Mouse (Mus musculus): ENCODE results near the gene Basp1. TPM values are rescaled to one million over a fixed set of nuclear protein-coding genes. Genes with fewer than 3 reads are reported as not detected.

Gene Basp1
- polyA plus RNA-seq, 1 experiment from 2014 or later = 256 TPM

DNA sequence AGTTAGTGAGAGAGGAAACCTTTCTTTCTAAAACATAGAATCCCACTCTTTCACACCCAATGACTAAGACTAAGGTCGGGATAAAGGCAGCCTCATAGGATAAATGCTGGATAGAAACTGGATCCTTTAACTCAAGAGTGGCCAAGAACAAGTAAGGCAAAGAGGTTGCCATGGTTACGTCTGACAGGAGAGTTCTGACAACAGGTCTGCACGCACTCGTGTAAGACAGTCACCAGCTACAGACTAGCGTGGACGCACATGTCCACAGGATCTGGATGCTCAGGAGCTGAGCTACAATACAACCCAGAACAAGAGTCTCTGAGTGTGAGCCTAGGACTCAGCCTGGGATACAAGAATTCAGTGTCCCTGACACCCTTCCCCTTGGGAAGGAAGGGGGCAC, 26.0 kb downstream of the Basp1 start:
- Histone ChIP-seq H3K4me1 (peaks cover 17% of the 10 kb centered on the region; the same call in 1 of the 2 replicates), H3K9ac (replicated peaks) (no peak overlapping the region), H3K4me3 (no peak overlapping the region), H3K27ac (replicated peaks) (no peak overlapping the region), H3K9me3 (no peaks in the 10 kb centered on the region), H3K4me2 (replicated peaks) (no peak overlapping the region), H3K36me3 (peaks cover 57% of the 10 kb centered on the region), H3K27me3 (no peaks in the 10 kb centered on the region)
- 74% methylated on average over 6 of the region's 6 CpGs for WGBS
- ATAC-seq (ENCODE audit: low FRiP score, low read depth) = 0 out of 2 replicates have a peak, but pooled peaks have one; percentile 17

DNA sequence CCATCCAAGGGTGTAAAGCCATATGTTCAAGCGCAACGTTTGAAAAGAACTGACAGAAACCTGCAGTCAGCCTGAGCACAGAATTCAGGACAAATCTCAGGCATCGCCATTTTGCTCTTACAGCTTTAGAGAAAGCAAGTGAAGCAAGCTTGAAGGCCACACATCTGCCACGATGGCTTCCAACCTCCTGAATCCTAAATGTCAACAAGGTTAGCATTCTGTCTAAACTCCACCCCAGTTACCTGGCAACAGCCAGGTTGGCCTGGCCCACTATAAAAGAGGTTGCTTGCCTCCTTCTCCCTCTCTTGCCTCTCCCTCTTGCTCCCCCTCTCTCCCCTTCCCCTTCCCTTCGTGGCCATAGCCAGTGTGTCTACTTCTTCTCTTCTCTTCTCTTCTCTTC, 33.5 kb downstream of the Basp1 start:
- Histone ChIP-seq H3K9ac (replicated peaks) (no peak overlapping the region), H3K4me2 (replicated peaks) (no peak overlapping the region), H3K9me3 (no peaks in the 10 kb centered on the region), H3K36me3 (peaks cover 29% of the 10 kb centered on the region), H3K27ac (replicated peaks) (no peak overlapping the region), H3K27me3 (no peaks in the 10 kb centered on the region), H3K4me3 (no peak overlapping the region), H3K4me1 (peaks cover 42% of the 10 kb centered on the region)
- 85% methylated on average over 5 of the region's 5 CpGs for WGBS
- ATAC-seq (ENCODE audit: low FRiP score, low read depth) = no peak

DNA sequence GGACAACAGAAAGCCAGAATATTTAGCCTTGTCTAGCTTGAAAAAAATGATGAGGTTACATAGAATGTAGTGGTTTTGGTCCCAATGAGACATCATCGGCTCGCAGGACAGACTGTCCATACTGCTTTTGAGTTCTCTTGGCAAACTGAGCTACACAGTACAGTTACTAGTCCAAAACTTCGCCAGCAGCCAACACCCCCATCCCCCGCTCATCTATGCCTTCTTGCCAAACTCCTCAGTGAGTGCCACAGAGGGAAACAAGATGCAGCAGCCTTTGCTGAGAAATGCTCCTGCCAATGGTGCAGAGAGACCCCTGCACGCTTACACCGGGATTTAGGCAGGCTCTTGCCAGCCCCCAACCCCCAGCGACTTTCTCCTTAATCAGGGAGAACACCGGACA, 34.9 kb downstream of the Basp1 start:
- peaks cover 41% of the 10 kb centered on the region for H3K4me1 ChIP-seq
- 90% methylated on average over 8 of the region's 8 CpGs for WGBS

DNA sequence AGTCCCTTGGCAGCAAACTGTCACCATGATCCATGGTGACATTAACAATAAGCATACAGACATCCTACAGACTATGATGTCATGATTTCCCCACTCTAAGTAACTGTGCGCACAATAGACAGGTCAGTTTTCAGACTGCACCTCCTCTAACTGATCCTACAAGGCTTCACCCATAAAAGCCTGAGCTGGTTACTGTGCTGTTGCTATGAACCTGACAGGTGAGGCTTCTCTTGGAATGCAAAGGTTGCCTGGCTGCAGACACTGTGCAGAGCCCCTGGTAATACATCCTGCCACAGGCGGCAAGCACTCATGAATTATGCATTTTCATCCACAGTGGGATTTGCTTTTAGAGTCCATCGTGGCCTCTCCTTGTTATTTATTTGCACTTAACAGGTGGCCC, 36.6 kb downstream of the Basp1 start:
- H3K36me3 ChIP-seq = peaks cover 12% of the 10 kb centered on the region; the same call in 1 of the 2 replicates
- no peak overlapping the region for H3K4me2 ChIP-seq (replicated peaks)
- peaks cover 55% of the 10 kb centered on the region for H3K4me1 ChIP-seq
- H3K9ac ChIP-seq (replicated peaks) = no peak overlapping the region
- peak overlapping the region; percentile 20; the same call in 1 of the 2 replicates for H3K27ac ChIP-seq (replicated peaks)
- H3K27me3 ChIP-seq = no peaks in the 10 kb centered on the region
- peak; percentile 34 for ATAC-seq (ENCODE audit: low FRiP score, low read depth)
- H3K4me3 ChIP-seq = no peak overlapping the region
- 42% methylated on average over 3 of the region's 3 CpGs for WGBS
- no peaks in the 10 kb centered on the region for H3K9me3 ChIP-seq

More for the DNA sequence above, 34.9 kb downstream of the Basp1 start:
- Histone ChIP-seq H3K9ac (replicated peaks) (no peak overlapping the region), H3K9me3 (no peaks in the 10 kb centered on the region), H3K4me3 (no peak overlapping the region), H3K27ac (replicated peaks) (no peak overlapping the region), H3K4me2 (replicated peaks) (no peak overlapping the region), H3K36me3 (peaks cover 25% of the 10 kb centered on the region), H3K27me3 (no peaks in the 10 kb centered on the region)
- ATAC-seq (ENCODE audit: low FRiP score, low read depth) = no peak

DNA sequence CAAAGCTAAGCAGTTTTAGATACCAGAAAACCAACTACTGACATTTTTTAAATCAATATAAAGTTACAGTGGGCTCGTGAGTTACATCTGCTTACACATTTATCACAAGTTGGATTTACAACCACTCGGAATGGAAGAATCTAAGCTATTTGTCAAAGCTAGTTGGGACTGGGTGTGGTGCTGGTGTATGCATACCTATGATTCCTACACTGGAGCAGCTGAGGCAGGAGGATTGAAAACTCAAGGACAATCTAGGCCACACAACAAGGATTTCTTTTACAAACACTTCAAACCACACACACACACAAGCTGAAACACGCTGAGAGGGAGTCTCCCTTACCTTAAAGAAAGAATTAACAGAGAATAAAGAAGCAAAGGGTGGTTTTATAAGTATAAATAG, 40.1 kb downstream of the Basp1 start:
- Histone ChIP-seq H3K4me3 (no peak overlapping the region), H3K9me3 (no peaks in the 10 kb centered on the region), H3K36me3 (0 out of 2 replicates have a peak, but pooled peaks cover 7% of the 10 kb centered on the region), H3K27ac (replicated peaks) (no peak overlapping the region), H3K4me2 (replicated peaks) (no peak overlapping the region), H3K9ac (replicated peaks) (no peak overlapping the region), H3K27me3 (no peaks in the 10 kb centered on the region), H3K4me1 (peaks cover 54% of the 10 kb centered on the region)
- no peak for ATAC-seq (ENCODE audit: low FRiP score, low read depth)
- WGBS = 82% methylated on average over 3 of the region's 3 CpGs

DNA sequence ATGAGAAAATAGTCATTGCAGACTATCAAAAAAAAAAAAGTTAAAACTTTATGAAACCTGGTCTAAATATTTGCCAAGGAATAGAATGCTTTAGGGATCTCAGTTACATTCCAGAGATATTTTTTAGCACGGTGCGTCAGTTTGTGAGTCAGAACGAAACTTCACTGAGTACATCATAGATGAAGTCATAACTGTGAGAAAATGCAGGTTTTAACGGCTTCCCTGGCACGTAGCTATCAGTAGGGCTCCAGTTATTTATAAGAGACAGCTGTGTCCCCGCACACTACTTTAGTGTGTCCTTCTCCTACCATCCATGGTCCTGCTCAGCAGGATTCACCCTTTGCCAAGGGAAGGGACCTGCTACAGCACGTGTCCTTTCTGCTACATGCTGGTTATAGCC, 44.0 kb downstream of the Basp1 start:
- WGBS = 79% methylated on average over 7 of the region's 7 CpGs
- H3K4me1 ChIP-seq = peaks cover 71% of the 10 kb centered on the region
- no peak overlapping the region for H3K9ac ChIP-seq (replicated peaks)
- H3K4me2 ChIP-seq (replicated peaks) = no peak overlapping the region
- H3K27ac ChIP-seq (replicated peaks) = no peak overlapping the region
- no peaks in the 10 kb centered on the region for H3K27me3 ChIP-seq
- no peaks in the 10 kb centered on the region for H3K9me3 ChIP-seq
- ATAC-seq (ENCODE audit: low FRiP score, low read depth) = no peak
- H3K36me3 ChIP-seq = peaks cover 5% of the 10 kb centered on the region; the same call in 1 of the 2 replicates
- H3K4me3 ChIP-seq = no peak overlapping the region

DNA sequence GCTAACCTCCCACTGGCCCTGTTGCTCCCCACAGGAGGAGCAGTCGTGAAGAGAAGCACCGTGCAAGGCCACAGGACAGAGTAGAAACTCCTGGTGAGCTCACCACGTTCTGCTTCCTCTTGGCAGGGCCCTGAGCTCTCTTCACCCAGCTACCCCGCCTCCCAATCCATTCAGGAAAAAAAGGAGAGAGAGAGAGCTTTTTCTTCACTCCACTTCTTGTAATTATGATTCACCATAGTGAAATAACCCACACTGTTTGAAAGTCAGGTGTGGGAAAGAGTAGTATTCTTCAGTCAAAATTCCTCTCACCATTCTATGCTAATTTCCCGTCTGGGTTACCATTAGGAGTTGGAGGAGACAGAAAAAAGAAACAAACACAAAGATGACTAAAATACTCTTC, 48.1 kb downstream of the Basp1 start:
- H3K36me3 ChIP-seq = peaks cover 18% of the 10 kb centered on the region
- H3K27ac ChIP-seq (replicated peaks) = peak overlapping the region; percentile 81; the same call in 1 of the 2 replicates
- H3K4me3 ChIP-seq = no peak overlapping the region
- H3K4me1 ChIP-seq = peaks cover 62% of the 10 kb centered on the region
- H3K4me2 ChIP-seq (replicated peaks) = peak overlapping the region; percentile 54
- 13% methylated on average over 5 of the region's 5 CpGs for WGBS
- 0 out of 2 replicates have a peak overlapping the region, but pooled peaks have one; percentile 72 for H3K9ac ChIP-seq (replicated peaks)
- no peaks in the 10 kb centered on the region for H3K9me3 ChIP-seq
- no peaks in the 10 kb centered on the region for H3K27me3 ChIP-seq
- no peak for ATAC-seq (ENCODE audit: low FRiP score, low read depth)

DNA sequence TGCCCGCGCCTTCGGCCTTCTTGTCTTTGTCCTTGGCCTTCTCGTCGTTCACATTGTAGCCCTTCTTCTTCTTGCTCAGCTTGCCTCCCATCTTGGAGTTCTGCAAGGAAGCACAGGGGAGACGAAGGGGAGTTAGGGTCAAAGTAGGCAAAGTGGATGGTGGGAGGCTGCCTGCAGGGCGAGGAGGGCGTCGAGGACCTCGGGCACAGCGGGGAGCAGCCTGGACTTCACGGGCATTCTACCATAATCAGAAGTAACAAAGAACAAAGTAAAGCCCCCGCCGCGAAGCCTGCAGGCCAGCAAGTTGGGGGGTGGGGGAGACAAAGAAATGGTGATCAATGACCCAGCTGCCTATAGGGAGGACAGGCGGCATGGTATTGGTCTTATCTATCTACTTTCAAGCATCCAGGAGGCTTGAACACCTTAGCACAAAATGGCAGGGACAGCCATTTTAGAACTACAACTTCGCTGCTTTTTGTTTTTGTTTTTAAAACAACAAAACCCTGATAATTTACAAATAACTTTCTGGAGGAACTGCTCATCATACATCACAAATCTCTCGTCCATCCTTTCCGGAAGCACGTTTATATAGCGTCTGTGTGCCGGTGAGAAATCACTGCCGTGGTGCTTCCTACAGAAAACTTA, 48.6 kb downstream of the Basp1 start:
- no peaks in the 10 kb centered on the region for H3K9me3 ChIP-seq
- peak overlapping the region; percentile 81 for H3K27ac ChIP-seq (replicated peaks)
- no peaks in the 10 kb centered on the region for H3K27me3 ChIP-seq
- H3K36me3 ChIP-seq = peaks cover 18% of the 10 kb centered on the region
- ATAC-seq (ENCODE audit: low FRiP score, low read depth) = peak; percentile 13
- 10% methylated on average over 23 of the region's 23 CpGs for WGBS
- peak overlapping the region; percentile 72 for H3K9ac ChIP-seq (replicated peaks)
- peaks cover 64% of the 10 kb centered on the region for H3K4me1 ChIP-seq
- peak overlapping the region; percentile 29 for H3K4me3 ChIP-seq
- peak overlapping the region; percentile 54 for H3K4me2 ChIP-seq (replicated peaks)

DNA sequence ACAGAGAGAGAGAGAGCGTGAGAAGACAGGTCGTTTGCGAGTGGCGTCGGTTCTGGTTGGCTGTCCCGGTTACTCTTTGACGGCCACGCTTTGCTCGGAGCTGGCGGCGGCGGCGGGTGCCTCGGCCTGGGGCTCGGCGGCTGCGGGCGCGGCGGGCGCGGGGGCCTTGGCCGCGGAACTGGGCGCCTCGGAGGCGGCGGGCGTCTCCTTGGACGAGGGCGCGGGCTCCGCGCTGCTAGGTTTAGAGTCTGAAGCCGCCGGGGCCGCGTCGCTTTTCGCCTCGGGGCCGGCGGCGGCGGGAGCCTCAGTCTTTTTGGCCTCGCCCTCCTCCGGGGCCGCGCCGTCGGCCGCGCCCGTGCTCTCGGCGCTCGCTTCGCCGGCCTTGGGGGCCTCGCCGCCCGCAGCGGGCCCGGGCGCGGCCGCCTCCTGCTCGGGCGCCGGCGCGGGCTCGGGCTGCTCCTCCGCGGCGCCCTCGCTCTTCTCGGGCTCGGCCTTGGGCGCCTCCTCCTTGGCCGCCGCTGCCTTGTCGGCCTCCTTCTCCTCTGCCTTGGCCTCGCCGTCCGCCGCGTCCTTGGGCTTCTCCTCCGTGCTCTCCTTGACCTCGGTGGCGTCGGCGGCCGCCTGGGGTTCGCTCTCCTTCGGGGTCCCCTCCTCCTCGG, 49.3 kb downstream of the Basp1 start:
- Histone ChIP-seq H3K9me3 (no peaks in the 10 kb centered on the region), H3K27ac (replicated peaks) (peak overlapping the region; percentile 81), H3K4me2 (replicated peaks) (peak overlapping the region; percentile 54), H3K36me3 (peaks cover 18% of the 10 kb centered on the region), H3K4me1 (peaks cover 62% of the 10 kb centered on the region), H3K4me3 (peak overlapping the region; percentile 29), H3K27me3 (no peaks in the 10 kb centered on the region), H3K9ac (replicated peaks) (peak overlapping the region; percentile 72)
- ATAC-seq (ENCODE audit: low FRiP score, low read depth) = peak; percentile 48
- 8% methylated on average over 73 of the region's 97 CpGs for WGBS

DNA sequence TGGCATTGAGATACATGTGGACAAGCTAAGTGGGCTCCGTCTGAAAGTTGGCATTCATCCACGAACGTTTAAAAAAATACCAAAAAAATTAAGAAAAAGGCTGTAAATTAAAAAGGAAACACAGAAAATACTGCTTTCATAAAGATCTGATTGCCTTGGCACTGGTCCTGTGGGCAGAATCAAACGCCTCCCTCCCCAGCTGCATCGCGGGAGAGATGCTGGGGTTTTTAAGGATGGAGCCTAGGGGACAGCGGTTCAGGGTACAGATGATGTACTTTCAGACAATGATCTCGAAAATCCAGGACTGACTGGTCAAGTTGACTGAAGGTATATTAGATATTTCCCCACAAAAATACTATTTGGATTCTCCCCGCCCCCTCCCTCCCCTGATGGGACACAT, 49.9 kb downstream of the Basp1 start:
- H3K36me3 ChIP-seq = peaks cover 18% of the 10 kb centered on the region
- H3K27ac ChIP-seq (replicated peaks) = no peak overlapping the region
- H3K9me3 ChIP-seq = no peaks in the 10 kb centered on the region
- H3K4me1 ChIP-seq = peaks cover 67% of the 10 kb centered on the region
- H3K4me3 ChIP-seq = no peak overlapping the region
- ATAC-seq (ENCODE audit: low FRiP score, low read depth) = no peak
- H3K9ac ChIP-seq (replicated peaks) = no peak overlapping the region
- H3K4me2 ChIP-seq (replicated peaks) = no peak overlapping the region
- 90% methylated on average over 9 of the region's 9 CpGs for WGBS
- H3K27me3 ChIP-seq = no peaks in the 10 kb centered on the region

DNA sequence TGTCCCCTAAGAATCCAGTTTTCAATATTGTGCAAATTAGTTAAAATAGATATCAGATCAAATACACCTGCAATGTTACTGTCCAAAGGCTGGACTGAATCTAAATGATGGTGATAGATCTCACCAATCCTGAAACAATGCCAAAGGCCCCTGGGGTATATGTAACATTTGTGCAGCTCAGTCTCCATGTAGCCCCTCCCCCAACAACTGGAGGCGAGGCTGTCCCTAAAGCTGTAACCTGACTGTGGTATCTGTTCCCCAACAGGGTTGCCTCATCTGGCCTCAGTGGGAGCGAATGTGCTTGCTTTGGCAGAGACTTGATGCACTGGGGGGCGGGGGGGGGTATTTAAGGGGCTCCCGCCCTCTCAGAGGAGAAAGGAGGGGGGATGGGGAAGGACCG, 52.7 kb downstream of the Basp1 start:
- Histone ChIP-seq H3K4me1 (peaks cover 47% of the 10 kb centered on the region), H3K4me2 (replicated peaks) (no peak overlapping the region), H3K9ac (replicated peaks) (no peak overlapping the region), H3K27me3 (no peaks in the 10 kb centered on the region), H3K9me3 (no peaks in the 10 kb centered on the region), H3K4me3 (no peak overlapping the region), H3K36me3 (peaks cover 18% of the 10 kb centered on the region), H3K27ac (replicated peaks) (0 out of 2 replicates have a peak overlapping the region, but pooled peaks have one; percentile 52)
- WGBS = 46% methylated on average over 5 of the region's 5 CpGs
- peak; percentile 23 for ATAC-seq (ENCODE audit: low FRiP score, low read depth)

DNA sequence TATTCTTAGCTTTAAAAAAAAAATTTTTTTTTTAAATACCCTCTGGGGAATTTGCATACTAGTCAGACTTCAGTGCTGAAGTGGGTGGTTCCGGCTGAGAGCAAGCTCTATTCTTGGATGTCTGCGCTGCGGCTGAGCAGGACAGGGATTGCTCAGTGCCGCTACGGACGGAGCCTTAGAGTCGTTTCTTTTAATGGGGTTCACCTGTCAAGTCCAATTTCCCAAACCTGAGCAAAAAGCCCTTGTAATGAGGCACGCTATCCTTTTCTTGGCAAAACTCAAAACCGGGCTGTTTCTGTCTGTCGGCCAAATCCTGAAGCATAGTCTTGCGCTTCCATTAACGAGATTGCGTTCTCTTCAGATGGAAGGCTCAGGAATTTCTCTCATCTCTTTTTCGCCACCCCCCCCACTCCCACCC, 54.9 kb downstream of the Basp1 start:
- Histone ChIP-seq H3K27me3 (no peaks in the 10 kb centered on the region), H3K9me3 (no peaks in the 10 kb centered on the region), H3K4me1 (peaks cover 26% of the 10 kb centered on the region), H3K4me2 (replicated peaks) (peak overlapping the region; percentile 36), H3K27ac (replicated peaks) (no peak overlapping the region), H3K9ac (replicated peaks) (no peak overlapping the region), H3K4me3 (no peak overlapping the region), H3K36me3 (peaks cover 7% of the 10 kb centered on the region)
- ATAC-seq (ENCODE audit: low FRiP score, low read depth) = peak; percentile 66
- whole genome bisulfite sequencing = 38% methylated on average over 14 of the region's 14 CpGs
